Mouse (Mus musculus) retina, postnatal 7 days (tissue): ENCODE results near the gene Armc12.

Experiments used
- DNase-seq: peaks from one replicate; pipeline ENCODE4 v3.0.0-alpha.2; 2012; ENCODE audit warnings: low read depth, low spot score

Armc12 gene

DNA sequence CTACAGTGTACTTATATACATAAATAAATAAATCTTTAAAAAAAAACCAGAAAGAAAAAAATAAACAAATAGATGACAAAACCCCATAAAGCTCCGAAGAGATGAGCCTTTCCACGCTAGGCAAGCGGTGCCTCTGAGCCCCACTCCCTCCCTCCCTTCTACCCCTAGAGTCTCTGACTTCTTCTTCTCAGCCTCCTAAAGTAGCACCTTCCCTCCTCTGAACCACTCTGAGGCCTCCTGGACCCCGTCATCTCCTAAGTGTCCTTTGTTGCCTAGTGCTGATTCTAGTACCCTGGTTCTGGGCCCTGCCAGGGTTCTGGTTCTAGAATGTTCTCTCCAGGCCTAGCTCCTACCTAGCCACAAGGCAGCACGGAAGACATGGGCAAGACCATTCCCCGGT lies at the start of gene Armc12:
Armc12 (plus strand) TSS at position 301 of the 400 bp plus-strand sequence.
- no peak for DNase-seq

DNA sequence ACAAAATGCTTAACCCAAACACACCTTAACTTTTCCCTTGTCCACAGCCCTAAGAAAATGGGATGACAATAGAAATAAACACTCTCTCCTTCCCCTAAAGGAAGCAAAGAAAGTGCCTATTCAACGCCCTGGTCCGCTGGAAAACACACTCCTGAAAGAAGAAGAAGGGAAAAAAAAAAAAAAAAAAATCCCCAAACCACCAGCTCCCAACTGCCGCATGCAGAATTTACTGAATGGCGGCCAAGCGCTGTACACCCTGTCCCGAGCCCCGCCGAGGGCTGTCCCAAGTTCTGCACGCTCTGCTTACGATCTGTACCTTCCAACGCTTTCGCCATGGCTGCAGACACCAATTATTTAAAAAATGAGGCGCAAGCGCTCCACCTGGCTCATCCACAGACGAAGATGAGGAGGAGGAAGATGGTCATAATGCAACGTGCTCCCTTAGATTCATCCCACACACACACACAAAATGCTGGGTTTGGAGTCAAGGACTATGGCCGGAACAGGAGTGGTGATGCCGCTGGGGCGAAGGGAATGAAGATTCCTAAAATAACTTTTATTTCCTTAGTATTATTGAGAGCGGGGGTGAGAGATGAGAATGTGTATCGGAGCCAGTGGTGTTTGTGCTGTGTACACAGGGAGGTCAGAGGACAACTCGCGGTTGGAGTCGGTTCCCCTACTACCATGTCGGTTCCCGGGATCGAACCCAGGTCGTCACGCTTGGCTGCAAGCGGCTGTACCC lies 45.7 kb upstream of the Armc12 start:
- DNase-seq: no peak

DNA sequence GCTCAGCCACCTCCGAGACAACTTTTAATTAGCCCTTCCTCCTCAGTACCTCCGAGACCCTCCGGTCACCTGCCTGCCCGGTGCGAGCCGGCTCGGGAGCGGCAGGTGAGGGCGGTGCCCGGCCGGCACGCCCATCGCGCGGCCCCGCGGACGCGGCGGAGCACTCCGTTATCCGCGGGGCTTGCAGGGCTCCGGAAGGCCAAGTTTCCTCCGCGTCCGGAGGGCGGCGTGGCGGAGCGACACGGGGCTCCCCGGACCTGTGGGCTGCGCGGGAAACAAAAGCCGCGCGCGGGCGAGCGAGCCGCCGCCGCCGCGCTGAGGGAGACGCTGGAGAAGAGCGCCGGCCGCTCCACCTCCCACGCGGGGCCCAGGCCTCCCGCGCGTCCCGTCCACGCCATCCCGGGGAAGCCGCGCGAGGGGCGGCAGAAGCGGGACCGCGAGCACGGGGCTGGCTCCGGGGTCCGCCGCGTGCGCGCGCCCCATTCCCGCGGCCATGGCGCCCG lies 45.1 kb upstream of the Armc12 start:
- DNase-seq: no peak

- peak; percentile 95 for DNase-seq
Observed at GRCm38 (mm10) chr17:28485977-28486400, 44.6 kb upstream of the Armc12 start.

DNA sequence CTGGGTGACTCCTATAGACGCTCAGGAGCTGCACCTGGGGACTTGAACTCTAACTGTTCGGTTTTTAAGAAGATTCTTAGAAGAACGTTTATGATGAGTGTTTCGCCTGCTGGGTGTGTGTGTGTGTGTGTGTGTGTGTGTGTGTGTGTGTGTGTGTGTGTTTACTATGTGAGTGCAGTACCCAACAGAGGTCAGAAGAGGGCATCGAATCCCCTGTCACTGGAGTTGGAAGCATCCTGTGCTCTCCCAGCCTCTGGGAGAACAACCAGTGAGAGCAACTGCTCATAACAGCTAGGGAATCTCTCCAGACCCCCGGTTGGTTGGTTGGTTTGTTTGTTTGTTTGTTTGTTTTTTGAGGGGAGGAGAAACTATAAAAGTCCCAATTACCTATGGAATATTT lies 43.9 kb upstream of the Armc12 start:
- DNase-seq: no peak

DNA sequence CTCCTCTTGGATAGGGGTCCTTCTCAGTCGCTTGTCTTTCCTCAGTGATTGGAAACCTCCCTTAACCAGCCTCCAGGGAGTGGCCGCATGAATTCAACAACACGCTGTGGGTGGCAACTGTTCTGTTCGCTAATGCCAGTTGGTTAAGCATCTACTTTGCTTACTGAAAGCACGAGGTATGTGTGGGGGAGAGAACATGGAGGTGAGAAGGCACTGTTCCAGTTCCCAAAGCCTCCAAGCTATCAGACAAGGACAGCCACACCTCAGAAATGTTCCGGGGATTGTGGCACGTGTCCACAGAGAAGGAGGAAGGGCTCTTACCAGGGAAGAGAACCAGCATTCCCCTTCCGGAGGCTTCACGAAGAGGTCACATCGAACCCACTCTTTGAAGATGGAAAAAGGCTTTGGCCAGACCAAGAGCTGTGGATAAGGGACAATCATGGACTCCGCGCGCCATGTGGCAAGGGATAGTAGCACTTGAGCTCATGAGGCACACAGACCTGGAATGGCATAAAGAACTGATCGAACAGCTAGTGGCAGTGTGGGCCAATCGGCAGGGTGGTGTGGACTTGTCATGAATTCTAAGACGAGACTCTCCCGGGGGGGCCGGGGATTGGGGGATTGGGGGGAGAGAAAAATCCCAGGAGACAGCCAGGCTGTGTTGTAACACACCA lies 42.9 kb upstream of the Armc12 start:
- no peak for DNase-seq

GRCm38 (mm10) chr17:28488258-28489013 lies 42.2 kb upstream of the Armc12 start:
- no peak for DNase-seq

DNA sequence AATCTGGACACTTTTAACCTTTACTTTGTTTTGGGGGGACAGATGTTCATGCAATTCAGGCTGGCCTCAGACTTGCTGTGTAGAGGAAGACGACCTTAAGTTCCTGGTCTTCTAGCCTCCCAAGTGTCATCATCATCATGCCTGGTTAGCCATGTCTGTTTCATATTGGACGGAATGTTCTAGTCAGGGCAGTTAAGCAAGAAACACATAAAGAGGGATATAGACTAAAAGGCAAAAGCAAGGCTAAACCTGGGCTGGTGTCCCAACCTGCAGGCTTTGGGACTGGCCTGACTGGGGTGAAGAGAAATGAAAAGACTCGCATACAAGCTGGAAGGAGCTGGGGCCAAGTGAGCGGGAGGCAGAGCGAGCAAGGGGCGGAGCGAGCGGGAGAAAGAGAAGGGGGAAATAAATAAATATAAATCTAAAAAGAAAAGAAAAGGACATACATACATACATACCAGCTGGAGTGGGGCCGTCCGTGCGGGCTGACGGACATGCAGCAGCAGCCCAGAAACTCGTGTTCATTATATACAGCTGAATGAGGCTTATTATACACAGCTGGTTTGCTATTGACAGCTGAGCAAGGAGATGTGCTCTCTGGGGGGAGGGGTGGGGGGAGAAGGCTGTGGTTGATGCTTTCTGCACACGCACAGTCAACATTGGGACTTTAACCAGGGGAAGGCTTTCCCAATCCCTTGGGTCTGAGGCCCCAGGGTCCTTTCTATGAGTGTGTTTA lies 39.4 kb upstream of the Armc12 start:
- no peak for DNase-seq

- no peak for DNase-seq
Observed at GRCm38 (mm10) chr17:28495832-28496231, 34.8 kb upstream of the Armc12 start.

- DNase-seq: no peak
Observed at GRCm38 (mm10) chr17:28499190-28499589, 31.4 kb upstream of the Armc12 start.

- DNase-seq: no peak
Observed at GRCm38 (mm10) chr17:28500465-28500864, 30.1 kb upstream of the Armc12 start.

DNA sequence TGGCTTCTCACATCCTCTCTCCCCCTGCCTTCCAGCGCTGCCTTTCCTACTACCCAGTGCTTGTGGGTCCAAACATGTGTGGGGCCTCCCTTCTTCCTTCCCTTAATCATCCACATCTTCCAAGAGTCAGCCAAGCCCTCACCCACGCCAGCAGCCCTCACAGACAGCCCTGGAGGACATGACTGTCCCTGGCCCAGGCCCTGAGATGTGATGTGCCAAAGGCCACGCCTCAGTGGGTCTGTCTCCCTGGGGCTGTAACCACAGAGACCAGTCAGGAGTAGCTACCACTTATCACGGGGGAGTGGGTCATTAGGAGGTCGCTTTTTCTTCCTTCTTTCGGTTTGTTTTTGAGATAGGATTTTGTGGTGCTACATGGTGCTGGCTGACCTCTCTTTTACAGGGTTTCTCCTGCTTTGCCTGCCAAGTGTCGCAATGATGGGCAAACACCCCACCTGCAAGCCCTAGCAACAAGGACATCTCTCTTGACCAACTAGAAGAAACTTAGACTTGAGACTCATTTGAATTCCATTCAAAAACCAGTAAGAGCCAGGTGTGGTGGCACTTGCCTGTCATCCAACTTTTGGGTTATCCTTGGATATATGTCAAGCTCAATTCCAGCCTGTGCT lies 28.3 kb upstream of the Armc12 start:
- DNase-seq: no peak

DNA sequence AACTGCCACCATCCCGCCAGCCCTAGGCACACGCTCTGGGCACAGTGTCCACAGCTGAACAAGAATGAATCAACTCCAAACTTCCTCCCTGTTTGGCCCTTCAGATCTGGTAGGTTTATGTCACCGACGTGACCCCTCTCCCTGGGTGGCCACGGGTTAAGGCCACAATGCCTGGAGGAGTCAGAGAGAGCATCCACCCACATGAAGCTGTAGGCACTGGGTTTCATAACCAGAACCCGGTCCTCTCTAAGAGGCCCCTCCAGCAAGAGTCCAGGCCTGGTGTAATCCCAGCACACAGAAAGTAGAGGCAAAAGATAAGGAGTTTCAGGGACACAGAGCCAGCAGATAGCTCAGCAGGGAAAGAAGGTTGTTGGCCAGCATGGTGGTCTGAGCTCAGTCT lies 26.4 kb upstream of the Armc12 start:
- DNase-seq: no peak

DNA sequence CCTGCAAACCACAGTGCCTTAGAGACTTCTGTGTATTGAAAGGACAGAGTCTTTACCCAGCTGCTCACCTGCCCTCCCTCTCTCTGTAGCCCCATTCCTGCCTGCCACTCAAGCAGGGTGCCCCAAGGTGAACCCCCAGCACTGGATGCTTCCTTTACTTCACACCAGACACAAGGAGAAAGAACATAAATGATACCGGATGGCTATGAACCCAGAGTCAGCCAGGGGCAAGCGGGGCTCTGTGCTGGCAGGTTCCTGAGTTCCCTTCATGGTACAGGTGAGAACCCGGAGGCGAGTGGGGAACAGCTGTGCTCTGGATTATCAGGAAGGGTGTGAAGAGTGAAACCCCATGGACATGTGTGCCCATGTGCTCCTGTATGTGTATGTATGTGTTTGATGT lies 25.0 kb upstream of the Armc12 start:
- no peak for DNase-seq

GRCm38 (mm10) chr17:28506895-28507294 lies 23.7 kb upstream of the Armc12 start:
- no peak for DNase-seq

GRCm38 (mm10) chr17:28507496-28507895 lies 23.1 kb upstream of the Armc12 start:
- DNase-seq: no peak

GRCm38 (mm10) chr17:28510445-28511342 lies 19.9 kb upstream of the Armc12 start:
- no peak for DNase-seq

- DNase-seq: no peak
Observed at GRCm38 (mm10) chr17:28511616-28512541, 18.7 kb upstream of the Armc12 start.

GRCm38 (mm10) chr17:28512696-28513095 lies 17.9 kb upstream of the Armc12 start:
- no peak for DNase-seq
